Mouse (Mus musculus): ENCODE measurements around the gene Grm3. TPM values are rescaled to one million over a fixed set of nuclear protein-coding genes. Genes with fewer than 3 reads are reported as not detected.

The Grm3 gene
- total and polyA plus RNA-seq, 3 experiments, result not detected

DNA sequence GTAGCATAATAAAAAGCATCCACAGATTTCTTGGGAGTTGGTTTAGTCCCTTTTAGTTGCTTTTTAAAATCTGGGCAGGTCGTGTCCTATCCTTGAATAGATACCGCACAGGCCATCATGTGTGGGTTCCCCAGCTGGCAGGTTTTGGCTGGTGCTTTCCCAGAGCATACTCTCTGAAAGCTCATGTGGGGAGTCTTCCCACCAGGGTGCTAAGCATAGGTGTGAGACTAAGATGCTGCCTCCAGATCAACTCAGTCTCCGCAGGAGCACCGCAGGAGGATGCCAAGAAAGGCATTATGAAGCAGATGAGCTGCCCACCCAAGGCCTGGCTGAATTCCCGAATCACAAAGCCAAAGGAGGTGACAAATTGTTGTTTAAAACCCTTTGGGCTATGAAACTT is 229.5 kb downstream of the Grm3 start:
- no peak for DNase-seq (ENCODE audit: low read depth, low spot score)

DNA sequence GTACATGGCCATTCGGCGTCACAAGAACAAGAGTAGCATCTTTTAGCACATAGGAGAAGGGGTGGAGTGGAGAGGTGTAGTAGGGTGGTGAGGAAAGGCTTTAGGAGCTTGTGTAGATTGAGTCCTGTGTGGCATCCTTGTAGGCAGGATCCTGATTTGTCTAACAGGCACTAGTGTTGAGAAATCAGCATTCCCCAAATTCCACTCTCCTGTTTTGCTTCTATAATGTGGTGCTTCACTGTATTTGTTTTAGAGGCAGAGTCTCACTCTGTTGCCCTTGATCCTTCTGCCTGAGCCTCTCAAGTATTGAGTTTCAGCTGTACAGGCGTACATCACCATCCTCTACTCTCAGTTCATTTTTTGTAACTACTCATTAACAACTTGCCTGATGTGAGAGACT is 247.4 kb downstream of the Grm3 start:
- Histone ChIP-seq H3K79me2 (ENCODE audit: control insufficient read depth, insufficient read depth, low read length, poor library complexity) (no peaks in the 10 kb centered on the region), H3K4me1 (ENCODE audit: control insufficient read depth in 1 of 2, insufficient read depth in 2 of 2, low read length in 2 of 2) (no peaks in the 10 kb centered on the region), H3K36me3 (ENCODE audit: control insufficient read depth in 1 of 2, insufficient read depth in 2 of 2, low read length in 2 of 2) (no peaks in the 10 kb centered on the region), H3K9ac (ENCODE audit: control insufficient read depth, low read depth, low read length, poor library complexity, severe bottlenecking) (no peak overlapping the region), H3K27me3 (ENCODE audit: control insufficient read depth in 1 of 2, insufficient read depth in 2 of 2, low read length in 2 of 2) (no peaks in the 10 kb centered on the region), H3K27ac (ENCODE audit: control insufficient read depth, low read depth, low read length) (no peak overlapping the region), H3K9me3 (replicated peaks; ENCODE audit: insufficient read depth, low read length) (no peaks in the 10 kb centered on the region), H3K4me3 (ENCODE audit: control insufficient read depth in 1 of 2, insufficient read depth in 1 of 2, low read depth in 2 of 2, low read length in 2 of 2) (no peak overlapping the region)
- no peak for DNase-seq (ENCODE audit: low read depth, low spot score)
- TF ChIP-seq UBTF (IDR thresholded peaks at IDR 0.05; ENCODE audit: borderline replicate concordance, insufficient read depth, low read depth, low read length), result no peak
- TF ChIP-seq GABPA (IDR thresholded peaks at IDR 0.05; ENCODE audit: low read depth, low read length), result no peak
- TF ChIP-seq RCOR1 (IDR thresholded peaks at IDR 0.05; ENCODE audit: low read depth, low read length), result no peak

More for the DNA sequence above, 229.5 kb downstream of the Grm3 start:
- H3K9ac ChIP-seq (ENCODE audit: control insufficient read depth, low read depth, low read length, poor library complexity, severe bottlenecking), result no peak overlapping the region
- H3K79me2 ChIP-seq (ENCODE audit: control insufficient read depth, insufficient read depth, low read length, poor library complexity), result no peaks in the 10 kb centered on the region
- no peaks in the 10 kb centered on the region for H3K27me3 ChIP-seq (ENCODE audit: control insufficient read depth in 1 of 2, insufficient read depth in 2 of 2, low read length in 2 of 2)
- H3K36me3 ChIP-seq (ENCODE audit: control insufficient read depth in 1 of 2, insufficient read depth in 2 of 2, low read length in 2 of 2), result no peaks in the 10 kb centered on the region
- H3K9me3 ChIP-seq (replicated peaks; ENCODE audit: insufficient read depth, low read length), result no peaks in the 10 kb centered on the region
- no peak overlapping the region for H3K4me3 ChIP-seq (ENCODE audit: control insufficient read depth in 1 of 2, insufficient read depth in 1 of 2, low read depth in 2 of 2, low read length in 2 of 2)
- H3K4me1 ChIP-seq (ENCODE audit: control insufficient read depth in 1 of 2, insufficient read depth in 2 of 2, low read length in 2 of 2), result no peaks in the 10 kb centered on the region
- no peak overlapping the region for H3K27ac ChIP-seq (ENCODE audit: control insufficient read depth, low read depth, low read length)
- no peak for TF ChIP-seq CTCF (IDR thresholded peaks at IDR 0.05 in 2 of 3, conservative IDR thresholded peaks at IDR 0.05 in 1 of 3; ENCODE audit: control insufficient read depth in 1 of 3, insufficient read depth in 1 of 3, low read depth in 2 of 3, low read length in 3 of 3, poor library complexity in 1 of 3, severe bottlenecking in 1 of 3)
- no peak for TF ChIP-seq SIN3A (IDR thresholded peaks at IDR 0.05; ENCODE audit: low read length)
- no peak for TF ChIP-seq TCF12 (IDR thresholded peaks at IDR 0.05; ENCODE audit: low read depth, low read length)
- TF ChIP-seq GATA1 (IDR thresholded peaks at IDR 0.05; ENCODE audit: low read depth, low read length), result no peak
- no peak for TF ChIP-seq NELFE (IDR thresholded peaks at IDR 0.05; ENCODE audit: low read depth, low read length)
- no peak for TF ChIP-seq ETS1 (IDR thresholded peaks at IDR 0.05; ENCODE audit: low read depth, low read length)
- no peak for TF ChIP-seq EP300 (IDR thresholded peaks at IDR 0.05; ENCODE audit: low read depth in 1 of 2, low read length in 2 of 2)

DNA sequence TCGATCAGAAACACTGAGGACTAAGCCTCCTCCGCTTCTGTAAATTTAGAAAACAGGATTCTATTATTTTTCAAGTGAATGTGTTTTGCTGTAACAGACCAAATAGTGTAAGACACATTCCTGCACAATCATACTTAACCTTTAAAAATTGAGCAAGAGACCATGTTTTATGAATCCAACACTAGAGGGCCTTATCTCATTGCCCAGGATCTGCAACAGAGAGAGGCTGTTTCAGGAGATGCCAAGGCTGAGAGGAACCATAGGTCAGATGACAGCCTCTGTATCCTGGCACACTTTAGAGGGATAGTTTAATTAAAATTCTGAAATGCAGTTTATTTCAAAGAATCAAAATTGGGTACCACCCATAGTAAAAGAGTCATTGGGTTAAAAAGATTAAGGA is 271.7 kb downstream of the Grm3 start:
- H3K9me3 ChIP-seq (replicated peaks; ENCODE audit: insufficient read depth, low read length), result no peaks in the 10 kb centered on the region
- TF ChIP-seq USF1 (IDR thresholded peaks at IDR 0.05; ENCODE audit: low read depth, low read length) (no peak), NELFE (IDR thresholded peaks at IDR 0.05; ENCODE audit: low read depth, low read length) (no peak), CHD1 (IDR thresholded peaks at IDR 0.05; ENCODE audit: low read depth, low read length) (no peak), MEF2A (IDR thresholded peaks at IDR 0.05; ENCODE audit: extremely low read depth, insufficient replicate concordance, low read depth, low read length, poor library complexity, severe bottlenecking) (no peak), SIN3A (IDR thresholded peaks at IDR 0.05; ENCODE audit: low read length) (no peak), ZKSCAN1 (IDR thresholded peaks at IDR 0.05; ENCODE audit: low read depth, low read length) (no peak), JUND (IDR thresholded peaks at IDR 0.05; ENCODE audit: low read depth, low read length) (no peak), RAD21 (IDR thresholded peaks at IDR 0.05; ENCODE audit: low read depth, low read length) (no peak), MXI1 (IDR thresholded peaks at IDR 0.05; ENCODE audit: low read depth, low read length) (no peak), POLR2AphosphoS2 (IDR thresholded peaks at IDR 0.05; ENCODE audit: low read length) (no peak), TBP (IDR thresholded peaks at IDR 0.05; ENCODE audit: low read depth, low read length) (no peak), GATA1 (IDR thresholded peaks at IDR 0.05; ENCODE audit: low read depth, low read length) (no peak), GABPA (IDR thresholded peaks at IDR 0.05; ENCODE audit: low read depth, low read length) (no peak), NRF1 (IDR thresholded peaks at IDR 0.05; ENCODE audit: insufficient read depth, low read depth, low read length, poor library complexity, severe bottlenecking) (no peak), CHD2 (IDR thresholded peaks at IDR 0.05; ENCODE audit: low read length) (no peak), BHLHE40 (IDR thresholded peaks at IDR 0.05; ENCODE audit: borderline replicate concordance, low read depth, low read length) (no peak), MYB (IDR thresholded peaks at IDR 0.05; ENCODE audit: low read depth, low read length) (no peak), EP300 (IDR thresholded peaks at IDR 0.05; ENCODE audit: low read depth in 1 of 2, low read length in 2 of 2) (no peak), TAL1 (IDR thresholded peaks at IDR 0.05; ENCODE audit: low read length) (no peak)

More for the DNA sequence above, 271.7 kb downstream of the Grm3 start:
- Histone ChIP-seq H3K27me3 (ENCODE audit: control insufficient read depth in 1 of 2, insufficient read depth in 2 of 2, low read length in 2 of 2) (no peaks in the 10 kb centered on the region), H3K4me1 (ENCODE audit: control insufficient read depth in 1 of 2, insufficient read depth in 2 of 2, low read length in 2 of 2) (no peaks in the 10 kb centered on the region), H3K4me3 (ENCODE audit: control insufficient read depth in 1 of 2, insufficient read depth in 1 of 2, low read depth in 2 of 2, low read length in 2 of 2) (no peak overlapping the region), H3K36me3 (ENCODE audit: control insufficient read depth in 1 of 2, insufficient read depth in 2 of 2, low read length in 2 of 2) (no peaks in the 10 kb centered on the region), H3K9ac (ENCODE audit: control insufficient read depth, low read depth, low read length, poor library complexity, severe bottlenecking) (no peak overlapping the region), H3K79me2 (ENCODE audit: control insufficient read depth, insufficient read depth, low read length, poor library complexity) (no peaks in the 10 kb centered on the region), H3K27ac (ENCODE audit: control insufficient read depth, low read depth, low read length) (no peak overlapping the region)
- no peak for DNase-seq (ENCODE audit: low read depth, low spot score)

All from MEL (cell line).